Mouse (Mus musculus): ENCODE results near the gene Tprkb. TPM values are rescaled to one million over a fixed set of nuclear protein-coding genes. Genes with fewer than 3 reads are reported as not detected.
A peak's percentile ranks its signal among the peaks of the same experiment; 100 is the strongest.
"Not testable (repeated sequence)": the region's sequence is repeated elsewhere in the genome, so short reads cannot be mapped to it uniquely, and the experiment has no call there.

Gene Tprkb
- polyA plus RNA-seq, 1 experiment from 2014 or later: 41.8 TPM

DNA sequence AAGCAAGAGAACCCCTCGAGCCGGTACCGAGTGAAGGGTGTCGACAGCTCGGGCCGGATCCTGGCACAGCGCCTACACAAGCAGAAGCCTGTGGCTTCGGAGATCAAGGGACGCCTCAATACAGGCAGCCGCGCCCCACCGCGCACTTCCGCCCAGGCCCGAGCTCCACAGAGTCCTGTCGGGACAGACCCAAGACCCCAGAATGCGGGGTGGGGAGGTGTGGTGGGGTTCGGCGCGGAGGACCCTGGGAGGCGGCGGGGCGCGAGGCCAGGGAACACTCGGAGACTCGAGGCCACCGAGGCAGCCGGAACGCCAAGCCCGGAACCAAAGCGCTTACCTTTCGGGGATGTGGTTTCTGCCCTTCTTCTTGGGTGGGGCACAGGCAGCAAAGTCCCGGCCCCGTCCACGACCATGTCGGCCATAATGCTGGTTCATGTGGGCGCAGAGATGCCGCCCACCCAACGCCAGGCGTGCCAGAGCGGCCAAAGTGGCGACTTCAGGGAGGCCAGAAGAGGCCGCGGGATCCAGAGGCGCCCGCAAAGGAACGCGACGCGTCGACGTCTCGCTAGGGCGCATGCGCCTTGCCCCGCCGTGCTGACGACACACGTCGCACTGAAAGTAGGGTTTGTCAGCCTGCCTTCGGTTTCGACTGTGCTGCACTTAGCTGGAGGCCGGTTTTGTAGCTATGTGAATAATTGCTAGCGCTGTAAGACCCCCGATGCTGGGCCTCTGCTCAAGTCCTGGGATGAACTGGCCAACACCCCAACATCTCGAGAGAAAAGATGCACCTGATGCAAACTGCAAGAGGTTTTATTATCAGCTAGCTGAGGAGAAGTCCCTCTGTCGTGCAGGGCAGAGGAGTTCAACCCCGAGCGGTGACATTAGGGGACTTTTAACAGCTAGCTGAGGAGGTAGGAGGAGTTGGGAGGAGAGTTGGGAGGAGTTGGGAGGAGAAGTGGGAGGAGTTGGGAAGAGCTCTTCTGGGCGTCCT, 49.7 kb downstream of the Tprkb start, which contains the start of gene Dusp11:
Gene Dusp11 (minus strand): TSS at position 567 of the 991 bp plus-strand sequence.
- Histone ChIP-seq H3K9me3 (no peaks in the 10 kb centered on the region), H3K36me3 (no peaks in the 10 kb centered on the region; the same call in 1 of the 2 replicates), H3K4me2 (replicated peaks) (peak within 1 kb of the TSS; percentile 67), H3K27me3 (replicated peaks) (no peaks in the 10 kb centered on the region), H3K9ac (peak within 1 kb of the TSS; percentile 95), H3K4me1 (replicated peaks) (0 out of 2 replicates have a peak, but pooled peaks cover 5% of the 10 kb centered on the region), H3K4me3 (replicated peaks) (peak within 1 kb of the TSS; percentile 88), H3K27ac (peak within 1 kb of the TSS; percentile 99)
- peak; percentile 99 for ATAC-seq
- WGBS: under 1% methylated on average over 70 of the region's 70 CpGs

DNA sequence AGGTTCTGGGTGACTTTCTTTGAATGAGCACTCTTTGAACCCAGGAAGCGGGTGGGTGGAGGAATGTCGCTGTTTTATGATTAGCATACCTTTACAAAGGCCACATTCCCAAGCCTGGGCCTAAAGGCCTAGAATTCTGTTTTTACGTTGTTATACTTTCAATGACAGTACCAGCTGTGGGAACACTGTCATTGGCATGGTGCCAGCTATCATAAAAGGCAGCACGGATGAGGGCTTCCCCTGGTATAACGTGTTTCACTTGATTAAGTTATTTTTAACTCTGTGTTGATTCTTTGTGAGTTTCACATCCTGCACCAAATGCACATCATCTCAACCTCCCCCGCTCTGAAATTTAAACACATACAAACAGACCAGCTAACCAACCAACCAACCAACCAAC, 54.4 kb downstream of the Tprkb start:
- H3K4me3 ChIP-seq (replicated peaks); H3K4me1 ChIP-seq (replicated peaks); H3K4me2 ChIP-seq (replicated peaks); H3K9me3 ChIP-seq; H3K9ac ChIP-seq; ATAC-seq; H3K36me3 ChIP-seq; H3K27me3 ChIP-seq (replicated peaks); H3K27ac ChIP-seq: not testable (repeated sequence)
- 30% methylated on average over 6 of the region's 6 CpGs for WGBS

DNA sequence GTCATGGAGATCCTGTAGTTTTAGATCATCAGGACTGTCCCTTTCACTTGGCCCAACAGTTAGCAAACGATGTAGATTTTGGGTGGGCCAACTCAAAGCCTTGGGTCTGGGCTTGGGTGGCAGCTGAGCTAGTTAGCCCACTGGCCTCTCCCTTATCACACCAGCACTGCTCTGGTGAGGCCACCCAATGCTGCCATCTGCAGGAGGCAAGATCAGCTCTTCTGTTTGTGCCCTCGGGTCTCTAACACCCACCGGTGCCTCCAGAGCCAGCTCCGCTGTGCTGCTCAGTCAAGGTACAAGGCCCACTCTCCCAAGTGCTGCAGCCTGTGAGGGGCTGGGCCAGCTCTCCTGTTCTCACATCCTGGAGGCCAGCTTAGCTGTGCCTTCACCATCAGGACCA, 55.0 kb downstream of the Tprkb start:
- Histone ChIP-seq H3K4me1 (replicated peaks) (no peaks in the 10 kb centered on the region), H3K27ac (no peak overlapping the region), H3K27me3 (replicated peaks) (no peaks in the 10 kb centered on the region), H3K4me3 (replicated peaks) (no peak overlapping the region), H3K36me3 (no peaks in the 10 kb centered on the region), H3K4me2 (replicated peaks) (no peak overlapping the region), H3K9ac (no peak overlapping the region), H3K9me3 (no peaks in the 10 kb centered on the region)
- 82% methylated on average over 4 of the region's 4 CpGs for WGBS
- ATAC-seq: no peak

DNA sequence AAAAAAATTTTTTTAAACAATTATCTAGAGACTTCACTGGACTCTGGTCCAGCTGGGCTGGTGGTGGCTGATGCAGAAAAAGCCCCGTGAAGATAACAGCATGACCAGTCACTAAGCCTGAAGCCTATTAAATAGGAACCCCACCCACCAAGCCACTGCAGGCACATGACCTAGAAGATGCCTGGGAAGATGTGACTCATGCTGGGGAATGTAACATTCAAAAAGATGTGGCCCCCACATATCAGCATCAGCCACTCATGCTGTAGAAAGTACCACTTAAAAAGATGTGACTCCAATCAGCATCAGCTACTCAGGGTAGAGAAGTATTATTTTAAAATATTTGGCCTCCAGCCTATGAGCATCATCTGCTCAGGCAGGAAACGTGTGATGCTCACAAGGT, 58.2 kb downstream of the Tprkb start:
- no peaks in the 10 kb centered on the region for H3K27me3 ChIP-seq (replicated peaks)
- WGBS: 55% methylated on average over 2 of the region's 2 CpGs
- H3K36me3 ChIP-seq: no peaks in the 10 kb centered on the region
- H3K27ac ChIP-seq: no peak overlapping the region
- H3K4me1 ChIP-seq (replicated peaks): no peaks in the 10 kb centered on the region
- ATAC-seq: no peak
- H3K9me3 ChIP-seq: no peaks in the 10 kb centered on the region
- H3K4me3 ChIP-seq (replicated peaks): no peak overlapping the region
- no peak overlapping the region for H3K4me2 ChIP-seq (replicated peaks)
- H3K9ac ChIP-seq: no peak overlapping the region

GRCm38 (mm10) chr6:85972699-85973098, 61.0 kb downstream of the Tprkb start:
- H3K4me2 ChIP-seq (replicated peaks): no peak overlapping the region

DNA sequence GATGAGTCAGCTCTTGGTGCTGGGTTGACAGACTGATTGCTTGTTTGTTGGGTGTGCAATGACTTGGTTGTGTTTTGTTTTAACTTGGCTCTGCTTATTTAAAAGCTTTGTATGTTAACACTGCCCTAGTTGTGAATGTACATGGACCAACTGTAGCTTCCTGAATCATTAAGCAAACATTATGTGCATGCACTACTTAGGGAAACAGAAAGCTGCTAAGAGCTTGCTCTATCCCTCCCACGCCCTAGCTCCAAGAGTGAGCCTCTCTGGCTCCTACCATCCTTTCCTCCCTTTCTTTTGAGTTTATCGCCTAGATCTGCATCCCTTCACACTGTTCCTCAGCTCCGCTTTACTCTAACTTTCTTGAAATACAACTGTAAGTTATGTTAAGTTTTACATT, 61.7 kb downstream of the Tprkb start:
- H3K9ac ChIP-seq: no peak overlapping the region
- ATAC-seq: no peak
- H3K4me2 ChIP-seq (replicated peaks): no peak overlapping the region
- no peaks in the 10 kb centered on the region for H3K27me3 ChIP-seq (replicated peaks)
- H3K4me1 ChIP-seq (replicated peaks): no peaks in the 10 kb centered on the region
- no peak overlapping the region for H3K4me3 ChIP-seq (replicated peaks)
- H3K36me3 ChIP-seq: no peaks in the 10 kb centered on the region
- H3K27ac ChIP-seq: 0 out of 2 replicates have a peak overlapping the region, but pooled peaks have one; percentile 17
- WGBS: 60% methylated on average over 3 of the region's 3 CpGs
- no peaks in the 10 kb centered on the region for H3K9me3 ChIP-seq

More at GRCm38 (mm10) chr6:85972699-85973098, 61.0 kb downstream of the Tprkb start:
- Histone ChIP-seq H3K27me3 (replicated peaks) (no peaks in the 10 kb centered on the region), H3K9ac (no peak overlapping the region), H3K4me3 (replicated peaks) (no peak overlapping the region), H3K27ac (0 out of 2 replicates have a peak overlapping the region, but pooled peaks have one; percentile 17), H3K9me3 (no peaks in the 10 kb centered on the region), H3K36me3 (no peaks in the 10 kb centered on the region), H3K4me1 (replicated peaks) (no peaks in the 10 kb centered on the region)
- 58% methylated on average over 3 of the region's 3 CpGs for WGBS
- ATAC-seq: no peak

- no peak overlapping the region for H3K4me3 ChIP-seq (replicated peaks)
- H3K27ac ChIP-seq: no peak overlapping the region
- H3K4me1 ChIP-seq (replicated peaks): no peaks in the 10 kb centered on the region
- ATAC-seq: no peak
- H3K27me3 ChIP-seq (replicated peaks): no peaks in the 10 kb centered on the region
- WGBS: 49% methylated on average over 10 of the region's 10 CpGs
- H3K36me3 ChIP-seq: no peaks in the 10 kb centered on the region
- H3K9me3 ChIP-seq: no peaks in the 10 kb centered on the region
- H3K4me2 ChIP-seq (replicated peaks): no peak overlapping the region
- no peak overlapping the region for H3K9ac ChIP-seq
These were observed 63.4 kb downstream of the Tprkb start for GRCm38 (mm10) chr6:85974941-85975617.

GRCm38 (mm10) chr6:85975761-85976160, 64.1 kb downstream of the Tprkb start:
- Histone ChIP-seq H3K4me3 (replicated peaks) (no peak overlapping the region), H3K27ac (no peak overlapping the region), H3K4me2 (replicated peaks) (no peak overlapping the region), H3K4me1 (replicated peaks) (no peaks in the 10 kb centered on the region), H3K9ac (no peak overlapping the region), H3K36me3 (no peaks in the 10 kb centered on the region), H3K9me3 (no peaks in the 10 kb centered on the region), H3K27me3 (replicated peaks) (no peaks in the 10 kb centered on the region)
- WGBS: 87% methylated on average over 1 of the region's 1 CpGs
- ATAC-seq: no peak

- H3K36me3 ChIP-seq: no peaks in the 10 kb centered on the region
- ATAC-seq: no peak
- WGBS: 86% methylated on average over 5 of the region's 5 CpGs
- no peaks in the 10 kb centered on the region for H3K27me3 ChIP-seq (replicated peaks)
- no peak overlapping the region for H3K9ac ChIP-seq
- H3K9me3 ChIP-seq: no peaks in the 10 kb centered on the region
- no peak overlapping the region for H3K4me2 ChIP-seq (replicated peaks)
- H3K4me1 ChIP-seq (replicated peaks): no peaks in the 10 kb centered on the region
- H3K27ac ChIP-seq: no peak overlapping the region
- no peak overlapping the region for H3K4me3 ChIP-seq (replicated peaks)
These were observed 64.6 kb downstream of the Tprkb start for GRCm38 (mm10) chr6:85976242-85976641.

- ATAC-seq; H3K36me3 ChIP-seq; H3K4me1 ChIP-seq (replicated peaks); H3K27me3 ChIP-seq (replicated peaks); H3K4me2 ChIP-seq (replicated peaks); H3K9ac ChIP-seq; H3K4me3 ChIP-seq (replicated peaks); H3K9me3 ChIP-seq; H3K27ac ChIP-seq: not testable (repeated sequence)
- 78% methylated on average over 4 of the region's 4 CpGs for WGBS
These were observed 67.1 kb downstream of the Tprkb start for GRCm38 (mm10) chr6:85978736-85979135.
